Mouse (Mus musculus): ENCODE measurements around the gene Mlst8. TPM values are rescaled to one million over a fixed set of nuclear protein-coding genes. Genes with fewer than 3 reads are reported as not detected.

Gene Mlst8
- polyA plus RNA-seq, 1 experiment from 2014 or later: 13.4 TPM

DNA sequence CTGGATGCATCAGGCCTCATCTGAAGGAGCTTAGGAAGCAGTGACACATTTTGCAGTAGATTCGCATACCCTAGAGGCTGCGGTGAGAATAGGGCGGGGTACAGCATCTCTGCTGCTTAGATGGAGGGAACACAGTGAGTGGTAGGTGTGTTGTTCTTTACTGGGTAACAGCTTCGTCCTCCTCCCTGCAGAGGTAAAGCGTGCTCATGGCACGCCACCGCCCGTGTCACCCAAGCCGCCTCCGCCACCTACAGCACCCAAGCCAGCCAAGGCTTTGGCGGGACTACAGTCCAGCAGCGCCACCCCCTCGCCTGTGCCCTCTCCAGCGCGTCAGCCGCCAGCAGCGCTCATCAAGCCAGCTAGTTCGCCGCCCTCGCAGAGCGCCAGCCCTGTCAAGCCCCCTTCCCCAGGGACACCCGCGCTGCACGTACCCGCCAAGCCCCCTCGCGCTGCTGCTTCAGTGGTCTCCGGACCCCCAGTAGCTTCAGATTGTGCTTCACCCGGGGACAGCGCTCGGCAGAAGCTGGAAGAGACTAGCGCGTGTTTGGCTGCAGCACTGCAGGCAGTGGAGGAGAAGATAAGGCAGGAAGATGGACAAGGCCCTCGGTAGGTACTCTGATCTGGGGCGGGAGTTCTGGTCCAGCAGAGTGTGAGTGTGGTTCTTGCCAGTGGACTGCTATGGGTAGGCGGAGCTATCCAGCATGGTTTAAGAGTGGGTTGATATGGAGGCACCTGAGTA is 27.6 kb upstream of the Mlst8 start:
- H3K9ac ChIP-seq (ENCODE audit: low read length): no peak overlapping the region
- H3K36me3 ChIP-seq (ENCODE audit: control insufficient read depth, insufficient read depth, low read length): peaks cover 25% of the 10 kb centered on the region
- no peak overlapping the region; the same call in 1 of the 2 replicates for H3K4me2 ChIP-seq (replicated peaks; ENCODE audit: low read depth)
- ATAC-seq (ENCODE audit: low FRiP score, low TSS enrichment) (no peak), DNase-seq (ENCODE audit: low spot score) (peak; percentile 33)
- WGBS: 44% methylated on average over 36 of the region's 36 CpGs
- H3K9me3 ChIP-seq (ENCODE audit: control insufficient read depth, low read length): no peaks in the 10 kb centered on the region
- TF ChIP-seq CTCF (IDR thresholded peaks at IDR 0.05; ENCODE audit: low read depth) (no peak), EP300 (optimal IDR thresholded peaks at IDR 0.05) (no peak)
- H3K27me3 ChIP-seq (ENCODE audit: control insufficient read depth, insufficient read depth, low read length): no peaks in the 10 kb centered on the region
- no peak overlapping the region for H3K4me3 ChIP-seq (ENCODE audit: low read depth, low read length)
- H3K27ac ChIP-seq (replicated peaks): no peak overlapping the region
- no peaks in the 10 kb centered on the region; the same call in 1 of the 2 replicates for H3K4me1 ChIP-seq (replicated peaks; ENCODE audit: control insufficient read depth, insufficient read depth)

- H3K36me3 ChIP-seq (ENCODE audit: control insufficient read depth, insufficient read depth, low read length): peaks cover 16% of the 10 kb centered on the region
- TF ChIP-seq CTCF (IDR thresholded peaks at IDR 0.05; ENCODE audit: low read depth): no peak
- TF ChIP-seq EP300 (optimal IDR thresholded peaks at IDR 0.05): no peak
- DNase-seq (ENCODE audit: low spot score): no peak
These were observed 26.5 kb upstream of the Mlst8 start for GRCm38 (mm10) chr17:24505286-24505955.

GRCm38 (mm10) chr17:24504085-24504484 is 25.2 kb upstream of the Mlst8 start:
- Histone ChIP-seq H3K27me3 (ENCODE audit: control insufficient read depth, insufficient read depth, low read length) (no peaks in the 10 kb centered on the region), H3K27ac (replicated peaks) (no peak overlapping the region), H3K4me3 (ENCODE audit: low read depth, low read length) (no peak overlapping the region), H3K4me1 (replicated peaks; ENCODE audit: control insufficient read depth, insufficient read depth) (no peaks in the 10 kb centered on the region; the same call in 1 of the 2 replicates), H3K9ac (ENCODE audit: low read length) (no peak overlapping the region), H3K36me3 (ENCODE audit: control insufficient read depth, insufficient read depth, low read length) (peaks cover 4% of the 10 kb centered on the region), H3K4me2 (replicated peaks; ENCODE audit: low read depth) (no peak overlapping the region), H3K9me3 (ENCODE audit: control insufficient read depth, low read length) (no peaks in the 10 kb centered on the region)
- 88% methylated on average over 10 of the region's 10 CpGs for WGBS
- no peak for DNase-seq (ENCODE audit: low spot score)
- TF ChIP-seq EP300 (optimal IDR thresholded peaks at IDR 0.05): no peak
- no peak for TF ChIP-seq CTCF (IDR thresholded peaks at IDR 0.05; ENCODE audit: low read depth)
- ATAC-seq (ENCODE audit: low FRiP score, low TSS enrichment): no peak

More at GRCm38 (mm10) chr17:24505286-24505955, 26.5 kb upstream of the Mlst8 start:
- no peak for ATAC-seq (ENCODE audit: low FRiP score, low TSS enrichment)
- Histone ChIP-seq H3K4me2 (replicated peaks; ENCODE audit: low read depth) (no peak overlapping the region), H3K9ac (ENCODE audit: low read length) (no peak overlapping the region), H3K4me3 (ENCODE audit: low read depth, low read length) (no peak overlapping the region), H3K4me1 (replicated peaks; ENCODE audit: control insufficient read depth, insufficient read depth) (no peaks in the 10 kb centered on the region; the same call in 1 of the 2 replicates), H3K9me3 (ENCODE audit: control insufficient read depth, low read length) (no peaks in the 10 kb centered on the region), H3K27ac (replicated peaks) (no peak overlapping the region), H3K27me3 (ENCODE audit: control insufficient read depth, insufficient read depth, low read length) (no peaks in the 10 kb centered on the region)
- WGBS: 93% methylated on average over 30 of the region's 30 CpGs

DNA sequence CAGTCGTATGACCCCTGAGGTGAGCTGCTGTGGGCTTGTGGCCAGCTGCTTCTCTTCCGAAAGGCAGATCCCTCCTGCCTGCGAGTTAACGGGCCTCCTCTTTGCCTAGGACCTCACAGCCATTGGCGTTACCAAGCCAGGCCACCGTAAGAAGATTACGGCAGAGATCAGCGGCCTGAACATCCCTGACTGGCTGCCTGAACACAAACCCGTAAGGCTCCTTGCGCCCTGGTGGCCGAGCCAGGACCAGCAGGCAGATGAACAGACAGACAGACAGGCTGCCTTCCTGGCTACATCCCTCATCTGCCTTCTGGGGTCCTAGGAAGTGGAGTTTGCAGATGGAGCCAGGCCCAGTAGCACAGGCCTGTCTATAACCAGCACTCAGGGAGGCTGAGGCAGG is 23.3 kb upstream of the Mlst8 start:
- DNase-seq (ENCODE audit: low spot score) (no peak), ATAC-seq (ENCODE audit: low FRiP score, low TSS enrichment) (no peak)
- Histone ChIP-seq H3K27ac (replicated peaks) (no peak overlapping the region), H3K4me3 (ENCODE audit: low read depth, low read length) (no peak overlapping the region), H3K4me1 (replicated peaks; ENCODE audit: control insufficient read depth, insufficient read depth) (no peaks in the 10 kb centered on the region; the same call in 1 of the 2 replicates), H3K36me3 (ENCODE audit: control insufficient read depth, insufficient read depth, low read length) (no peaks in the 10 kb centered on the region), H3K4me2 (replicated peaks; ENCODE audit: low read depth) (no peak overlapping the region), H3K27me3 (ENCODE audit: control insufficient read depth, insufficient read depth, low read length) (no peaks in the 10 kb centered on the region), H3K9me3 (ENCODE audit: control insufficient read depth, low read length) (no peaks in the 10 kb centered on the region), H3K9ac (ENCODE audit: low read length) (no peak overlapping the region)
- WGBS: 50% methylated on average over 11 of the region's 11 CpGs
- TF ChIP-seq CTCF (IDR thresholded peaks at IDR 0.05; ENCODE audit: low read depth): peak; percentile 49
- no peak for TF ChIP-seq EP300 (optimal IDR thresholded peaks at IDR 0.05)

DNA sequence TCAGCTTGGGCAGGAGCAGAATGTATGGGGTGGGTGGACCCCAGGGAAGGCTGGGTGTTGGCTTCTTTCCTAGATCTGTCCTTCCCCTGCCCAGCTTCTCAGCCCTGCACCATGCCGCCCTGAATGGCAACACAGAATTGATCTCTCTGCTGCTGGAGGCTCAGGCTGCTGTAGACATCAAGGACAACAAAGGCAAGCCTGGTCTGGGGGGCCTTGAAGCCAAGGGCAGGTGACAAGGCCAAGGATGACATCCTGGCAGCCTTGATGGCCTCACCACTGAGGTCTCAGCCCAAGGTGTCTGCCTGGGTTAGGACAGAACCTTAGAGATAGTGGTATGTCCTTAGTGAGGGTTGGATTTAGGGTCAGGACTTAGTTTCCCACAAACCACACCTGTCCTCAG is 17.1 kb upstream of the Mlst8 start:
- no peak for DNase-seq (ENCODE audit: low spot score)
- H3K36me3 ChIP-seq (ENCODE audit: control insufficient read depth, insufficient read depth, low read length): no peaks in the 10 kb centered on the region
- H3K4me2 ChIP-seq (replicated peaks; ENCODE audit: low read depth): no peak overlapping the region
- no peaks in the 10 kb centered on the region for H3K27me3 ChIP-seq (ENCODE audit: control insufficient read depth, insufficient read depth, low read length)
- H3K27ac ChIP-seq (replicated peaks): no peak overlapping the region
- no peak for ATAC-seq (ENCODE audit: low FRiP score, low TSS enrichment)
- TF ChIP-seq EP300 (optimal IDR thresholded peaks at IDR 0.05): no peak
- TF ChIP-seq CTCF (IDR thresholded peaks at IDR 0.05; ENCODE audit: low read depth): no peak
- H3K9ac ChIP-seq (ENCODE audit: low read length): peak overlapping the region; percentile 13; the same call in 1 of the 2 replicates
- no peak overlapping the region for H3K4me3 ChIP-seq (ENCODE audit: low read depth, low read length)
- H3K4me1 ChIP-seq (replicated peaks; ENCODE audit: control insufficient read depth, insufficient read depth): no peaks in the 10 kb centered on the region
- H3K9me3 ChIP-seq (ENCODE audit: control insufficient read depth, low read length): no peaks in the 10 kb centered on the region
- WGBS: 71% methylated on average over 1 of the region's 1 CpGs

- Histone ChIP-seq H3K4me3 (ENCODE audit: low read depth, low read length) (no peak overlapping the region), H3K9ac (ENCODE audit: low read length) (no peak overlapping the region), H3K9me3 (ENCODE audit: control insufficient read depth, low read length) (no peaks in the 10 kb centered on the region), H3K4me1 (replicated peaks; ENCODE audit: control insufficient read depth, insufficient read depth) (no peaks in the 10 kb centered on the region), H3K4me2 (replicated peaks; ENCODE audit: low read depth) (no peak overlapping the region), H3K27ac (replicated peaks) (no peak overlapping the region), H3K27me3 (ENCODE audit: control insufficient read depth, insufficient read depth, low read length) (no peaks in the 10 kb centered on the region), H3K36me3 (ENCODE audit: control insufficient read depth, insufficient read depth, low read length) (no peaks in the 10 kb centered on the region)
- TF ChIP-seq CTCF (IDR thresholded peaks at IDR 0.05; ENCODE audit: low read depth): no peak
- no peak for TF ChIP-seq EP300 (optimal IDR thresholded peaks at IDR 0.05)
- WGBS: 77% methylated on average over 3 of the region's 3 CpGs
- ATAC-seq (ENCODE audit: low FRiP score, low TSS enrichment) (no peak), DNase-seq (ENCODE audit: low spot score) (no peak)
These were observed 16.6 kb upstream of the Mlst8 start for GRCm38 (mm10) chr17:24495443-24495842.
